Mouse (Mus musculus): ENCODE measurements around the gene Lrrc10.
"Not testable (repeated sequence)": the region's sequence is repeated elsewhere in the genome, so short reads cannot be mapped to it uniquely, and the experiment has no call there.

DNA sequence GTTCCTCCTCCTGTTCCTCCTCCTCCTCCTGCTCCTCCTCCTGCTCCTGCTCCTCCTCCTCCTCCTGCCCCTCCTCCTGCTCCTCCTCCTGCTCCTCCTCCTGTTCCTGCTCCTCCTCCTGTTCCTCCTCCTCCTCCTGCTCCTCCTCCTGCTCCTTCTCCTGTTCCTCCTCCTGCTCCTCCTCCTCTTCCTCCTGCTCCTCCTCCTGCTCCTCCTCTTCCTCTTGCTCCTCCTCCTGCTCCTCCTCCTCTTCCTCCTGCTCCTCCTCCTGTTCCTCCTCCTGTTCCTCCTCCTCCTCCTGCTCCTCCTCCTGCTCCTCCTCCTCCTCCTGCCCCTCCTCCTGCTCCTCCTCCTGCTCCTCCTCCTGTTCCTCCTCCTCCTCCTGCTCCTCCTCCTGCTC, 19.4 kb upstream of the Lrrc10 start:
- not testable (repeated sequence) for TF ChIP-seq CTCF (IDR thresholded peaks at IDR 0.05; ENCODE audit: borderline replicate concordance, insufficient read depth, low read length); POLR2A (IDR thresholded peaks at IDR 0.05; ENCODE audit: low read depth, low read length)

All from embryonic fibroblast, embryonic 13.5 days (primary cell).